Mouse (Mus musculus): ENCODE measurements around the gene 1700067P10Rik.

1700067P10Rik gene

GRCm38 (mm10) chr17:48096321-48096720, 7.2 kb downstream of the 1700067P10Rik start:
- in situ Hi-C loops (cut with MboI): no loop called here

GRCm38 (mm10) chr17:48097011-48097742, 8.1 kb downstream of the 1700067P10Rik start:
- in situ Hi-C loops (cut with MboI): no loop called here

- in situ Hi-C loops (cut with MboI): no loop called here
These were observed 8.8 kb downstream of the 1700067P10Rik start for GRCm38 (mm10) chr17:48097743-48098527.

- in situ Hi-C loops (cut with MboI): no loop called here
These were observed 9.4 kb downstream of the 1700067P10Rik start for GRCm38 (mm10) chr17:48098528-48098890.

GRCm38 (mm10) chr17:48099312-48099711, 10.2 kb downstream of the 1700067P10Rik start:
- in situ Hi-C loops (cut with MboI): no loop called here

GRCm38 (mm10) chr17:48100441-48101417, 11.6 kb downstream of the 1700067P10Rik start:
- in situ Hi-C loops (cut with MboI): no loop called here

- in situ Hi-C loops (cut with MboI): no loop called here
These were observed 18.2 kb downstream of the 1700067P10Rik start for GRCm38 (mm10) chr17:48107333-48107732.

- in situ Hi-C loops (cut with MboI): no loop called here
These were observed 18.7 kb downstream of the 1700067P10Rik start for GRCm38 (mm10) chr17:48107862-48108261.

- in situ Hi-C loops (cut with MboI): no loop called here
These were observed 19.4 kb downstream of the 1700067P10Rik start for GRCm38 (mm10) chr17:48108520-48108919.

GRCm38 (mm10) chr17:48110547-48111287, 21.6 kb downstream of the 1700067P10Rik start:
- in situ Hi-C loops (cut with MboI): no loop called here

- in situ Hi-C loops (cut with MboI): no loop called here
These were observed 29.5 kb downstream of the 1700067P10Rik start for GRCm38 (mm10) chr17:48118570-48118969.

GRCm38 (mm10) chr17:48119656-48120055, 30.5 kb downstream of the 1700067P10Rik start:
- in situ Hi-C loops (cut with MboI): loop anchor here (10.0 kb wide), 1 partner anchor 155 kb away; no protein-coding TSS in a partner anchor

GRCm38 (mm10) chr17:48120456-48120855, 31.3 kb downstream of the 1700067P10Rik start:
- in situ Hi-C loops (cut with MboI): loop anchor here (10.0 kb wide), 1 partner anchor 154 kb away; no protein-coding TSS in a partner anchor

GRCm38 (mm10) chr17:48132810-48133209, 43.7 kb downstream of the 1700067P10Rik start:
- in situ Hi-C loops (cut with MboI): no loop called here
